Mouse (Mus musculus) lung, postnatal 0 days (tissue): ENCODE data around the gene Proz. TPM values are rescaled to one million over a fixed set of nuclear protein-coding genes. Genes with fewer than 3 reads are reported as not detected.

Experiments used
- ATAC-seq: fragments of 200-750 bp; cut with Nextera tagmentation; 2 replicates; pipeline ENCODE4 v1.8.0; 2017; ENCODE audit warnings: moderate library complexity
- DNase-seq: peaks from one replicate; pipeline ENCODE4 v3.0.0-alpha.2; 2016; ENCODE audit warnings: low spot score
- H3K27ac ChIP-seq: fragments of 300-500 bp; sonication (generic); 2 replicates; pipeline ENCODE4 v1.5.1; 2014; ENCODE audit warnings: antibody characterized with exemption, mild to moderate bottlenecking, low read length, mixed read lengths
- H3K27me3 ChIP-seq: fragments of 300-500 bp; sonication (generic); replicated peaks from 2 replicates; pipeline ENCODE4 v1.6.1; 2014; ENCODE audit warnings: low read length, mixed read lengths; ENCODE audit not compliant: insufficient read depth
- H3K36me3 ChIP-seq: fragments of 300-500 bp; sonication (generic); 2 replicates; pipeline ENCODE4 v1.6.1; 2014; ENCODE audit warnings: low read length, mixed read lengths; ENCODE audit not compliant: insufficient read depth
- H3K4me1 ChIP-seq: fragments of 300-500 bp; sonication (generic); 2 replicates; pipeline ENCODE4 v1.6.1; 2014; ENCODE audit warnings: antibody characterized with exemption, low read depth, low read length, mixed read lengths; ENCODE audit not compliant: insufficient read depth
- H3K4me2 ChIP-seq: fragments of 300-500 bp; sonication (generic); replicated peaks from 2 replicates; pipeline ENCODE4 v1.6.1; 2014; ENCODE audit warnings: low read depth, mild to moderate bottlenecking, low read length, moderate library complexity, mixed read lengths
- H3K4me3 ChIP-seq: fragments of 300-500 bp; sonication (generic); 2 replicates; pipeline ENCODE4 v1.5.1; 2014; ENCODE audit warnings: low read depth, low read length
- H3K9ac ChIP-seq: fragments of 300-500 bp; sonication (generic); replicated peaks from 2 replicates; pipeline ENCODE4 v1.6.1; 2014; ENCODE audit warnings: low read depth, mild to moderate bottlenecking
- H3K9me3 ChIP-seq: fragments of 300-500 bp; sonication (generic); 2 replicates; pipeline ENCODE4 v1.6.1; 2016; ENCODE audit warnings: low read length, mixed read lengths
- CTCF ChIP-seq: IDR thresholded peaks from 2 replicates; pipeline ENCODE4 v1.5.1; 2016; ENCODE audit warnings: antibody characterized with exemption, mild to moderate bottlenecking
- EP300 ChIP-seq: IDR thresholded peaks from 2 replicates; pipeline ENCODE4 v1.6.1; 2016; ENCODE audit warnings: antibody characterized with exemption, mild to moderate bottlenecking, control low read depth
- WGBS: fragments of 180-500 bp; shearing (Covaris S2); extraction: QIAGEN DNeasy Blood & Tissue Kit; methylation state at CpG from one replicate; pipeline ENCODE4 v1.1.7; 2014; 5-methylcytosine and 5-hydroxymethylcytosine counted together
- polyA plus RNA-seq: library from polyadenylated mRNA; unstranded; fragments of >200 nt; fragmentation: Nextera tagmentation; extraction: Ambion mirVana; gene quantifications from 2 replicates; pipeline ENCODE4 v1.2.1, GENCODE M21; 2015

Proz gene
- polyA plus RNA-seq, 1 experiment from 2014 or later: 0.87 TPM

DNA sequence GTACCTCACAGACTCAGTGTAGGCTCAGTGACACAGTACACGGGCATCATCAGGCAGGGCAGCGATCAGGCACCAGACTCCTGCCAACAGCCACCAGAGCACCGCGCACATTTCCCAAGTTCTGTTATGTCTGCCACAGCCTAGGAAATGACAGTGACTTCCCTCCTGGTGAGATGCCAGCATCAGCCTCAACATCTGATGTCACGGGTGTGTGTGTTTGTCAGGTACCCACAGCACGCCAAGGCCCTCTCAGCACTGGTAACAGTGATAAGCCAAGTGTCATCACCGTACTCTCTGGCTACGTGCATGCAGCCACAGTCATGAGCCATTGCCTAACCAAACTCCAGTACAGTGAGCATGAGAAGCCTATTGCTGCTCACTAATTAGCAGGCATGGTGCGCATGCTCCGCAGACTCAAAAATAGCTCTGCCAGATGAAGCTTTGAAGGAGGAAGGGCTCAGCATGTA, 24.3 kb upstream of the Proz start:
- TF ChIP-seq EP300: no peak
- TF ChIP-seq CTCF: no peak
- DNase-seq: no peak
- Histone ChIP-seq H3K9ac (no peak overlapping the region), H3K27me3 (no peaks in the 10 kb centered on the region), H3K4me2 (no peak overlapping the region), H3K9me3 (no peaks in the 10 kb centered on the region), H3K27ac (no peak overlapping the region), H3K4me1 (no peaks in the 10 kb centered on the region), H3K4me3 (no peak overlapping the region), H3K36me3 (no peaks in the 10 kb centered on the region)
- peak; percentile 34 for ATAC-seq
- WGBS: 73% methylated on average over 10 of the region's 10 CpGs

GRCm38 (mm10) chr8:13037015-13037414, 23.7 kb upstream of the Proz start, which contains the start of gene F10:
Gene F10 (plus strand): TSS chr8:13037308.
- H3K4me2 ChIP-seq: no peak within 1 kb of the TSS
- TF ChIP-seq CTCF (no peak), EP300 (no peak)
- no peaks in the 10 kb centered on the region for H3K36me3 ChIP-seq
- no peak within 1 kb of the TSS for H3K4me3 ChIP-seq
- 54% methylated on average over 7 of the region's 7 CpGs for WGBS
- no peak within 1 kb of the TSS for H3K9ac ChIP-seq
- no peaks in the 10 kb centered on the region for H3K27me3 ChIP-seq
- DNase-seq (peak; percentile 37), ATAC-seq (peak; percentile 67)
- H3K9me3 ChIP-seq: no peaks in the 10 kb centered on the region
- H3K4me1 ChIP-seq: no peaks in the 10 kb centered on the region
- H3K27ac ChIP-seq: no peak within 1 kb of the TSS

DNA sequence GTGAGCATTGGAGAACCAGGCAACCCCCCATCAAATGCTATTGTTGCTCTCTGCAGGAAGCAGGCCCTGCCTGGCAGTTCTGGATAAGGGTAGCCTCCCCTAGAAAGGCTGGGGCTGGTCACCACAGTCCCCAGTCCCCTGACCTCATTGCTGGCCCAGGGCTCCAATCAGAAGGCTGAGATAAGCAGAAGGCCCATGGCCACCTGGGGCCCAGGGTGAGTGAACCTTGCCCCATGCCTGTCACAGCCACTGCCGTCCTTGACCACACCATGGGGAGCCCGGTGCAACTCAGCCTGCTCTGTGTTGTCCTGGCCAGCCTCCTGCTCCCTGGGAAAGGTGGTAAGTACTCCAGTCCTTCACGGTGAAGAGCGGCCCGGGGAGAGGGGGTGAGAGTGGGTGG, 23.1 kb upstream of the Proz start:
- Histone ChIP-seq H3K4me1 (no peaks in the 10 kb centered on the region), H3K9ac (no peak overlapping the region), H3K4me3 (no peak overlapping the region), H3K4me2 (no peak overlapping the region), H3K27ac (no peak overlapping the region), H3K9me3 (no peaks in the 10 kb centered on the region), H3K36me3 (no peaks in the 10 kb centered on the region), H3K27me3 (no peaks in the 10 kb centered on the region)
- WGBS: 28% methylated on average over 5 of the region's 5 CpGs
- DNase-seq (no peak), ATAC-seq (0 out of 2 replicates have a peak, but pooled peaks have one; percentile 16)
- TF ChIP-seq CTCF (no peak), EP300 (no peak)

DNA sequence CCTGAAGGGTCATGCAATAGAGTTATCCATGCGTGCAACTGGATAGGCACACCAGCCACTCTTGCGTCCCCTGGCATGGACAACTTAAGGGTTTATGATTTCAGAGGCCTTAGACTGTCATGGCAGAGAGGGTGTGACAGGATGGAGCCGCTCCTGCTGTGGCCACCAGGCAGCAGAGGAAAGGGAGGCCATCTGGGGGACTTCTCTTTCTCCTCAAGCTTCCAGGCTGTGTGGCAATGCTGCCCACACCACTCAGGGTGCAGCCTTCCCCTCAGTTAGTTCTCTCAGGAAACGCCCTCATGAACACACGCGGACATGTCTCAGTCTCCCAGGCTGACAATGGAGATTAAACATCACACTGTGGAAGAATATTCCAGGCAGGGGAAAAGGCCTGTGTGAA, 21.7 kb upstream of the Proz start:
- H3K27ac ChIP-seq: no peak overlapping the region
- no peaks in the 10 kb centered on the region for H3K27me3 ChIP-seq
- no peaks in the 10 kb centered on the region for H3K4me1 ChIP-seq
- H3K4me2 ChIP-seq: no peak overlapping the region
- TF ChIP-seq CTCF (no peak), EP300 (no peak)
- H3K36me3 ChIP-seq: no peaks in the 10 kb centered on the region
- ATAC-seq (no peak), DNase-seq (peak; percentile 41)
- WGBS: 68% methylated on average over 6 of the region's 6 CpGs
- H3K9me3 ChIP-seq: no peaks in the 10 kb centered on the region
- H3K9ac ChIP-seq: no peak overlapping the region
- H3K4me3 ChIP-seq: no peak overlapping the region

DNA sequence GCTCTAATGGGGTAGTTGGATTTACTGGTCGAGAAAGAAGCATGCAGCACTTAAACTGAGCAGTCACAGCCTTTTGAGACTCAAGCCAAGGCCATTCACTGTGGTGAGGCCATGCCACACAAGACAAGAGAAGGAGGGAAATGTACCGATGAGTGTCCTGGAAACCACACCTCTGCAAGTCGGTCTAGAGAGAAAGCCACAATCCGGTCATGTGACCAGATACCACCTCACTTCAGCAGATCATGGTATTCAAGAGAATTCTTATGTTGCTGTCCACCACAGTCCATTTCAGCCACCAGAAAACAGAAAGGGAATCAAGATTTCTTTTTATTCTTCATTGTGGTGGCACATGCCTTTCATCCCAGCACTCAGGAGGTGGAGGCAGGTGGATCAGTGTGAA, 19.3 kb upstream of the Proz start:
- whole genome bisulfite sequencing: 67% methylated on average over 4 of the region's 4 CpGs
- no peaks in the 10 kb centered on the region for H3K27me3 ChIP-seq

GRCm38 (mm10) chr8:13047652-13048051, 13.1 kb upstream of the Proz start:
- 54% methylated on average over 5 of the region's 5 CpGs for WGBS
- H3K9ac ChIP-seq: no peak overlapping the region
- no peak for TF ChIP-seq EP300
- no peak for TF ChIP-seq CTCF
- H3K4me3 ChIP-seq: no peak overlapping the region
- H3K27me3 ChIP-seq: no peaks in the 10 kb centered on the region
- H3K4me2 ChIP-seq: no peak overlapping the region
- ATAC-seq (no peak), DNase-seq (no peak)
- no peak overlapping the region for H3K27ac ChIP-seq
- H3K4me1 ChIP-seq: no peaks in the 10 kb centered on the region
- no peaks in the 10 kb centered on the region for H3K9me3 ChIP-seq
- H3K36me3 ChIP-seq: no peaks in the 10 kb centered on the region

More for the DNA sequence above, 19.3 kb upstream of the Proz start:
- Histone ChIP-seq H3K9ac (no peak overlapping the region), H3K27ac (no peak overlapping the region), H3K9me3 (no peaks in the 10 kb centered on the region), H3K4me1 (no peaks in the 10 kb centered on the region), H3K4me3 (no peak overlapping the region), H3K36me3 (no peaks in the 10 kb centered on the region), H3K4me2 (no peak overlapping the region)
- no peak for DNase-seq
- no peak for ATAC-seq
- TF ChIP-seq CTCF (no peak), EP300 (no peak)

DNA sequence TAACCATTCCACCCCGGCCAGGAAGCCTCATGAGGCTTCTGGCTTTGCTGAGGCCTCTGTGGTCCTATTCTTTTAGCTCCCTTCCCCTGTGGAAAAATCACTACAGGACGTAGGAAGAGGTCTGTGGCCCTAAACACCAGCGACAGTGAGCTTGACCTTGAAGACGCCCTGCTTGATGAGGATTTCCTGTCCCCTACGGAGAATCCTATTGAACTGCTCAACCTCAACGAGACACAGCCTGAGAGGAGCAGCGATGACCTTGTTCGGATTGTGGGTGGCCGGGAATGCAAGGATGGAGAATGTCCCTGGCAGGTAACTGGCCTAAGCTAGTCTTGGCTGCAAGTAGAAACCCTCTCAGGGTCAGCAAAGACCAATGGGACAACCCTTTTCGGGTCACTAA, 10.2 kb upstream of the Proz start:
- H3K9me3 ChIP-seq: no peaks in the 10 kb centered on the region
- 78% methylated on average over 10 of the region's 10 CpGs for WGBS
- H3K4me2 ChIP-seq: no peak overlapping the region
- no peak overlapping the region for H3K4me3 ChIP-seq
- ATAC-seq (no peak), DNase-seq (no peak)
- no peak overlapping the region for H3K27ac ChIP-seq
- no peaks in the 10 kb centered on the region for H3K4me1 ChIP-seq
- H3K27me3 ChIP-seq: no peaks in the 10 kb centered on the region
- no peaks in the 10 kb centered on the region for H3K36me3 ChIP-seq
- no peak overlapping the region for H3K9ac ChIP-seq
- TF ChIP-seq EP300 (no peak), CTCF (no peak)
